Mouse (Mus musculus) midbrain, embryonic 14.5 days (tissue): ENCODE data around the gene Gm29582. TPM values are rescaled to one million over a fixed set of nuclear protein-coding genes. Genes with fewer than 3 reads are reported as not detected.
"Not testable (repeated sequence)": the region's sequence is repeated elsewhere in the genome, so short reads cannot be mapped to it uniquely, and the experiment has no call there.

Experiments
- ATAC-seq: fragments of 200-750 bp; cut with Nextera tagmentation; 2 replicates; pipeline ENCODE4 v1.8.0; 2017; ENCODE audit warnings: moderate number of reproducible peaks, moderate library complexity; ENCODE audit not compliant: low FRiP score, low TSS enrichment
- DNase-seq: peaks from one replicate; pipeline ENCODE4 v3.0.0-alpha.2; 2015
- H3K27ac ChIP-seq: fragments of 300-500 bp; sonication (generic); replicated peaks from 2 replicates; pipeline ENCODE4 v1.5.1; 2014; ENCODE audit warnings: mild to moderate bottlenecking, low read depth, low read length, moderate library complexity
- H3K27me3 ChIP-seq: fragments of 300-500 bp; sonication (generic); 2 replicates; pipeline ENCODE4 v1.6.1; 2014; ENCODE audit warnings: low read length, control low read depth, mixed read lengths; ENCODE audit not compliant: control insufficient read depth, insufficient read depth
- H3K36me3 ChIP-seq: fragments of 300-500 bp; sonication (generic); 2 replicates; pipeline ENCODE4 v1.6.1; 2014; ENCODE audit warnings: low read length, control low read depth; ENCODE audit not compliant: control insufficient read depth, insufficient read depth
- H3K4me1 ChIP-seq: fragments of 300-500 bp; sonication (generic); 2 replicates; pipeline ENCODE4 v1.6.1; 2014; ENCODE audit warnings: mild to moderate bottlenecking, antibody characterized with exemption, low read length, control low read depth; ENCODE audit not compliant: control insufficient read depth, insufficient read depth
- H3K4me2 ChIP-seq: fragments of 300-500 bp; sonication (generic); 2 replicates; pipeline ENCODE4 v1.6.1; 2014; ENCODE audit warnings: mild to moderate bottlenecking, low read length, moderate library complexity
- H3K4me3 ChIP-seq: fragments of 300-500 bp; sonication (generic); replicated peaks from 2 replicates; pipeline ENCODE4 v1.5.1; 2014; ENCODE audit warnings: low read depth, low read length
- H3K9ac ChIP-seq: fragments of 300-500 bp; sonication (generic); replicated peaks from 2 replicates; pipeline ENCODE4 v1.6.1; 2014; ENCODE audit warnings: mild to moderate bottlenecking, low read length, moderate library complexity
- H3K9me3 ChIP-seq: fragments of 300-500 bp; sonication (generic); 2 replicates; pipeline ENCODE4 v1.6.1; 2016; ENCODE audit warnings: low read length, control low read depth, mixed read lengths; ENCODE audit not compliant: control insufficient read depth
- WGBS: fragments of 180-500 bp; shearing (Covaris S2); extraction: QIAGEN DNeasy Blood & Tissue Kit; methylation state at CpG from one replicate; pipeline ENCODE4 v1.1.7; 2014; 5-methylcytosine and 5-hydroxymethylcytosine counted together
- polyA plus RNA-seq: library from polyadenylated mRNA; unstranded; fragments of >200 nt; fragmentation: Nextera tagmentation; extraction: Ambion mirVana; gene quantifications from 2 replicates; pipeline ENCODE4 v1.2.1, GENCODE M21; 2014

Gene Gm29582
- polyA plus RNA-seq, result not detected in 2 replicates

DNA sequence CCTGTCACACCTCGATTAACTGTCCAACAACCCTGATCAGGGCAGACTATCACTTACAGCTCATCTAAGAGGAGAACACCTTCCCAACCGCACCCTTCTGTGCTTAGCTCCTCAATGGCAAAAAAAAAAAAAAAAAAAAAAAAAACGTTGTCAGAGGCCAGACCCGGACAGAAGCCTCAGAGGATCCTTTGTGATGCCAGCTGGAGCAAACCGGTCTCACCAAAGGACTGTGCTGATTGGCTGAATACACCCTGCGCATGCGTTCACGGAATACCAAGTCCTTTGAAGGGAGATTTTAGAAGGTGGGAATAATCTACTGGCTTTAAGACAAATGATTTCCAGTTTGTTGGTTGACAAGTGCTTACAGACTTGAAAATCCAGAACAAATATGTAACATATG lies at the start of gene Gm29582:
TSS of gene Gm29582 (minus strand) at position 101 of the 400 bp plus-strand sequence.
- not testable (repeated sequence) for H3K9ac ChIP-seq, H3K36me3 ChIP-seq, ATAC-seq, DNase-seq, H3K9me3 ChIP-seq, H3K27me3 ChIP-seq, H3K4me3 ChIP-seq, H3K4me2 ChIP-seq, H3K4me1 ChIP-seq, H3K27ac ChIP-seq
- WGBS, result no CpG with 5 or more reads among the region's 8 CpGs
